Mouse (Mus musculus): ENCODE measurements around the gene Cfap52. TPM values are rescaled to one million over a fixed set of nuclear protein-coding genes. Genes with fewer than 3 reads are reported as not detected.

Gene Cfap52
- total and polyA plus RNA-seq, 2 experiments from 2014 or later = 4.2 to 4.8 TPM

DNA sequence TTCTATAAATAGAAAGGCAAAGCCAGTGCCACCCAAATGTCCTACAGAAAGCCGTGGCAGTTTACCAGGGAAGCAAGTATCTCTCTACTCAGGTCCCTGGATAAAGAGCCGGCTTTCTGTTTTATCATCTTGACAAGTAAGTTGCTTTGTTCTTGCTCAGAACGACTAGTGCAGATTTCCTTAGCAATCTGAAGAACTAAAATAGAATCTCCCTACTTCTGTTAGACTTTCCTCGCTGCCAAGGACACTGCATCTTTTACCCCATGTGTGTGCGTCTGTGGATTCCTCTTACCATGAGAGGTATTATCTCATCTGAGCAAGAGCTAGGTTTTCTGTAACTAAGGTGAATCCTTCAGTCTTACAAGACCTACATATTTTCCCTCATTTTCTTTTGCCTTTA, 76.9 kb downstream of the Cfap52 start:
- ATAC-seq (no peak; the same call in 1 of the 2 replicates), DNase-seq (peak; percentile 62)
- no peaks in the 10 kb centered on the region for H3K36me3 ChIP-seq (ENCODE audit: insufficient read depth)
- no peak overlapping the region for H3K4me3 ChIP-seq (ENCODE audit: low read depth, low read length)
- no peaks in the 10 kb centered on the region for H3K9me3 ChIP-seq (ENCODE audit: low read length)
- 54% methylated on average over 5 of the region's 5 CpGs for WGBS
- no peaks in the 10 kb centered on the region for H3K27me3 ChIP-seq (ENCODE audit: insufficient read depth, low read length)
- no peak for TF ChIP-seq CTCF (IDR thresholded peaks at IDR 0.05; ENCODE audit: low read depth)
- H3K9ac ChIP-seq = no peak overlapping the region
- peak overlapping the region; percentile 77 for H3K27ac ChIP-seq (ENCODE audit: low read depth, low read length)
- no peaks in the 10 kb centered on the region for H3K4me1 ChIP-seq (ENCODE audit: insufficient read depth)
- H3K4me2 ChIP-seq (ENCODE audit: low read depth) = no peak overlapping the region

DNA sequence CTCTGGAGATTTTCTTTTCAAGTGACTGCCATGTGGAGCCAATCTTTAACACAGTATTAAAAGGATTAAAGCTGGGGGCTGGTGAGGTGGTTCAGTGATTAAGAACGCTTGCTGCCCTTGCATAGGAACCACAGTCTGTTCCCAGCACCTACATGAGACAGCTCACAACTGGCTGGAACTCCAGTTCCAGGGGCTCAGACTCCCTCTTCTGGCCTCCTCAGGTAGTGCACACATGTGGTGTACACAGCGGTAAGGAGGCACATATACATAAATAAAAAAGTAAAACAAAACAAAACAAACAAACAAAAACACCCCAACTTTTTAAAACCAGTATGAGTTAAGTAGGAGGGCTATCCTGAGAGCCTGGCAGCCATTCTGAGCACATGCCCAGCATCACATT, 79.5 kb downstream of the Cfap52 start:
- Histone ChIP-seq H3K36me3 (ENCODE audit: insufficient read depth) (no peaks in the 10 kb centered on the region), H3K27ac (ENCODE audit: low read depth, low read length) (peak overlapping the region; percentile 60; the same call in 1 of the 2 replicates), H3K4me2 (ENCODE audit: low read depth) (no peak overlapping the region), H3K9ac (no peak overlapping the region), H3K9me3 (ENCODE audit: low read length) (no peaks in the 10 kb centered on the region), H3K27me3 (ENCODE audit: insufficient read depth, low read length) (no peaks in the 10 kb centered on the region), H3K4me3 (ENCODE audit: low read depth, low read length) (no peak overlapping the region), H3K4me1 (ENCODE audit: insufficient read depth) (no peaks in the 10 kb centered on the region)
- ATAC-seq = no peak
- TF ChIP-seq CTCF (IDR thresholded peaks at IDR 0.05; ENCODE audit: low read depth) = peak; percentile 24; the same call in 1 of the 2 replicates
- no peak for DNase-seq
- 77% methylated on average over 2 of the region's 2 CpGs for WGBS

Other genes with a start within 250 kb of the Cfap52 start
- 0.05 and 0.08 TPM in 2 replicates for gene Glp2r, start 194.5 kb downstream of the Cfap52 start, total RNA-seq (2014; rRNA removed)
- gene Glp2r, start 194.5 kb downstream of the Cfap52 start, polyA plus RNA-seq (2015; fragmentation: Nextera tagmentation; extraction: Ambion mirVana) = 0.04 and 0.07 TPM in 2 replicates
- not detected in 2 replicates for gene Gsg1l2, start 191.0 kb downstream of the Cfap52 start, total RNA-seq (2014; rRNA removed)
- not detected in 2 replicates for gene Gsg1l2, start 191.0 kb downstream of the Cfap52 start, polyA plus RNA-seq (2015; fragmentation: Nextera tagmentation; extraction: Ambion mirVana)
- 2.0 and 4.1 TPM in 2 replicates for gene Dhrs7c, start 167.5 kb downstream of the Cfap52 start, total RNA-seq (2014; rRNA removed)
- 0.13 TPM in 1 of 2 replicates, not detected in the other for gene Dhrs7c, start 167.5 kb downstream of the Cfap52 start, polyA plus RNA-seq (2015; fragmentation: Nextera tagmentation; extraction: Ambion mirVana)
- 7.0 and 12.3 TPM in 2 replicates for gene Usp43, start 43.5 kb downstream of the Cfap52 start, total RNA-seq (2014; rRNA removed)
- gene Usp43, start 43.5 kb downstream of the Cfap52 start, polyA plus RNA-seq (2015; fragmentation: Nextera tagmentation; extraction: Ambion mirVana) = 3.8 and 4.8 TPM in 2 replicates
- 11.1 and 21.6 TPM in 2 replicates for gene Stx8, start 542 bp upstream of the Cfap52 start, total RNA-seq (2014; rRNA removed)
- gene Stx8, start 542 bp upstream of the Cfap52 start, polyA plus RNA-seq (2015; fragmentation: Nextera tagmentation; extraction: Ambion mirVana) = 67.8 and 78.9 TPM in 2 replicates

All from forebrain, postnatal 0 days (tissue).